Mouse (Mus musculus): Measurements from ENCODE around the gene Ncapg.

DNA sequence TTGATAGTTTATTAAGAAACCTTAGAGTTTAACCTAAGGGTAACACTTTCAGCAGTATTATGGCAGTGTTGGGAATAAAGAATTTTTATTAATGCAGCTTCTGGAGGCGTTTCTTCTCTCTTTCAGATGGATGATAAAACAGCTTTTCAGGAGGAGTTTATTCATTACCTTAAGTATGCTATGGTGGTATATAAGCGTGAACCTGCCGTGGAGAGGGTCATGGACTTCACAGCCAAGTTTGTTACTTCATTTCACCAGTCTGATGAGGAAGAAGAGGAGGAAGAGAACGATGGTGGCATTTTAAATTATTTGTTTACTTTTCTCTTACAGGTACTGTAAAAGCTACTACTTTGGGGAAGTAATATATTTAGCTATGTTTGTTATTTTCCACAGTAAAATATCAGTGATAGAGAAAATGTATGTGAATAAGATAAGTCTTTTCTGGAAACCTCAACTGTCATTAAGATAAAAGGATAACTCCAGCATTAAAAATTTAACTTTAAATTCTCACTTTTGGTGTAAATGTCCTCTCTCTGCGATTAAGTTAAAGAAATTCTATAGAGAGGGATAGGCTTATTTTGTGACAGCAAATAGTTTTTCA is 1.3 kb downstream of the Ncapg start:
- TF ChIP-seq CTCF (IDR thresholded peaks at IDR 0.05; ENCODE audit: low read depth, low read length) (no peak), POLR2A (IDR thresholded peaks at IDR 0.05; ENCODE audit: extremely low read depth, insufficient read depth, low read length) (no peak)

Data from liver, adult 2 months (tissue).